Mouse (Mus musculus): Measurements from ENCODE around the gene Fgfr1op.
A peak's percentile ranks its signal among the peaks of the same experiment; 100 is the strongest.

Fgfr1op gene

GRCm38 (mm10) chr17:8228622-8229021, 63.3 kb downstream of the Fgfr1op start:
- peak; percentile 46 for DNase-seq (ENCODE audit: low spot score)

- DNase-seq (ENCODE audit: low spot score): no peak
Measured at GRCm38 (mm10) chr17:8229607-8230006, 64.3 kb downstream of the Fgfr1op start.

DNA sequence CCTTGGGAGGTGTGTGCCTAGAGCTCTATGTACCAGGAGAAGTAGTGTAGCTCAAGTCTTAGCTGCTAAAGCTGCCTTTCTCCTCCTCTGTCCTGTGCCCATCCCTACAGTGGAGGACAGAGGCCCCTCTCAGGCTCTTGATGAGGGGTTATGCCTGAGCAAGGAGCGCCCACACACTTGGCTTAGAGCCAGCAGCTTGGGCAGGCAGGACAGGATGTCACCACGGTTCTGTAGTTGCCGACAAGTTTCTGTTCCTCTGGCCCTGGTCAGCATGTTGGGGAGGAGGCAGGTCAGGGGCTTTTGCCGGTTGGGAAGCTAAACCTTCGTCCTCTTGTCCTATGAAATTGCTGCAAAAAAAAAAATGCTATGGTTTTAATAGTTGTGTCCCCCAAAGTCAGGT, 66.8 kb downstream of the Fgfr1op start:
- DNase-seq (ENCODE audit: low spot score): no peak

- DNase-seq (ENCODE audit: low spot score): no peak
Measured at GRCm38 (mm10) chr17:8233618-8234214, 68.4 kb downstream of the Fgfr1op start.

- DNase-seq (ENCODE audit: low spot score): no peak
Measured at GRCm38 (mm10) chr17:8234537-8234936, 69.2 kb downstream of the Fgfr1op start.

- no peak for DNase-seq (ENCODE audit: low spot score)
Measured at GRCm38 (mm10) chr17:8235743-8236142, 70.4 kb downstream of the Fgfr1op start, which contains the start of gene Ccr6. TSS of gene Ccr6 (plus strand) at chr17:8236043.

GRCm38 (mm10) chr17:8238012-8238710, 72.9 kb downstream of the Fgfr1op start:
- no peak for DNase-seq (ENCODE audit: low spot score)

DNA sequence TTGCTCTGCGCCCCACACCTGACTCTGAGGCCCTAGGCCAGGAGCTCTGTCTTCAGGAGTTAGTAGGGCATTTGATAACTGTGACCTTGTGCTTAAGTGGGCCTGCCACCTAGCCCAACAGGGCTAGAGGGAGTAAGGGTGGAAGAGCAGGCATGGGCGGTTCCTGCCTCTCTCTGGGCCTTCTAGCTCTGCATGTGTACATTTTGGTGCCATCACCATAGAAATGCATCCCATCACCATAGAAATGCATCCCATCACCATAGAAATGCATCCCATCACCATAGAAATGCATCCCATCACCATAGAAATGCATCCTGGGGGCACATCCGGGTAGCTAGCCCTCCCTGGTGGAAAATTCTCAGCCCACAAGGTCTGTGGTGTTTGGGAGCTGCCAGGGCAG, 74.3 kb downstream of the Fgfr1op start:
- DNase-seq (ENCODE audit: low spot score): no peak

DNA sequence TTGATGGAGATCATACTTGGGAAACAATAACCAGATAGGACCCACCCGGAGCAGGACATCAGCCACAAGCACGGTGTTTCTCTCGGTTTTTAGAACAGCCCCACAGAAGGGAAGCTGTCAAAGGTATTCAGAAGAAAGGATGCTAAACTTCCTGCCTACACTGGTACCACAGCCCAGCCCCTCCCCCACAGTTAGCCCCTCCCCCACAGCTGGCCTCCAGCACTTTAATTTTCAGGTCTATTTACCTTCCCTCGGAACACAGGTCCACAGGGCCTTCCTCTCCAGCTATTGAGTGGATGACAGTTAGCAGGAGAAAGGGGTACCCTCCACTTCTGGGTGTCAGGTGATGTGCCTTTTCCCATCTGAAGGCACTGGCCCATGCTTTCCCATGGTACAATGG, 75.2 kb downstream of the Fgfr1op start:
- no peak for DNase-seq (ENCODE audit: low spot score)

DNA sequence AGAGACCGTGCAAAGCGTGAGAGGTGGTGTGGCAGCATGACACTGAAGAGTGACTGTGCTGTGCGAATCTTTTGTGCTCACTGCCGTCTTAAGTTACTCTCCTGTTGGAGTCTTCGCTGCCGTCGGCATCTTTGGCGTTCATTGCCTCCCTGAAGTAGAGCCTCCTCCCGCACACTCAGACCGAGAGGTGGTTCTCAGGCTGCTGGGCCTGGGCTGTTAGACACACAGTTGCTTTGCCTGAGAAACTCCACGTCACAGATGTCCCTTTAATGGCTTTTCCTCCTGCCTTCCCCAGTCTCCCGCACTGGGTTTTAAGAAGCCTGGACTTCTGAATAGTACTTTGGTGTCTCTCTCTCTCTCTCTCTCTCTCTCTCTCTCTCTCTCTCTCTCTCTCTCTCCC, 76.3 kb downstream of the Fgfr1op start:
- DNase-seq (ENCODE audit: low spot score): no peak

- DNase-seq (ENCODE audit: low spot score): no peak
Measured at GRCm38 (mm10) chr17:8242186-8242585, 76.9 kb downstream of the Fgfr1op start.

DNA sequence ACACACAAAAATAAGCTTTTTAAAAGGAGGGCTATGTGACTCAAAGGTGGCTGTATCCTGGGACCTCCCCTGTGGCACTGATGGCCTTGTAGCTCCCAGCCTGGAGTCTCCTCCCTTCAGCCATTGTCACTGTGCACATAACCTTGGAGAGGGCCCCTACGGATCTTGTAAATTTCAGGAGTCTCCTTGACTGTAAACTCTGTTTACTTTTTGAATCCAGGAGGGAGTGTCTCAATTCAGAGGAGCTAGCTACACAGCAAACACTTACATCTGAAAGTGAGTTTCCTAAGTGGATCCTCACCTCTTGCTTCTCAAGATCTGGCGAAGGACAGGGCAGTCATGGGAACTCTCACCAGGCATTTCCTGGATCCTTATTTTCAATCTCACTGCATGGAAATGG, 78.8 kb downstream of the Fgfr1op start:
- DNase-seq (ENCODE audit: low spot score): no peak

DNA sequence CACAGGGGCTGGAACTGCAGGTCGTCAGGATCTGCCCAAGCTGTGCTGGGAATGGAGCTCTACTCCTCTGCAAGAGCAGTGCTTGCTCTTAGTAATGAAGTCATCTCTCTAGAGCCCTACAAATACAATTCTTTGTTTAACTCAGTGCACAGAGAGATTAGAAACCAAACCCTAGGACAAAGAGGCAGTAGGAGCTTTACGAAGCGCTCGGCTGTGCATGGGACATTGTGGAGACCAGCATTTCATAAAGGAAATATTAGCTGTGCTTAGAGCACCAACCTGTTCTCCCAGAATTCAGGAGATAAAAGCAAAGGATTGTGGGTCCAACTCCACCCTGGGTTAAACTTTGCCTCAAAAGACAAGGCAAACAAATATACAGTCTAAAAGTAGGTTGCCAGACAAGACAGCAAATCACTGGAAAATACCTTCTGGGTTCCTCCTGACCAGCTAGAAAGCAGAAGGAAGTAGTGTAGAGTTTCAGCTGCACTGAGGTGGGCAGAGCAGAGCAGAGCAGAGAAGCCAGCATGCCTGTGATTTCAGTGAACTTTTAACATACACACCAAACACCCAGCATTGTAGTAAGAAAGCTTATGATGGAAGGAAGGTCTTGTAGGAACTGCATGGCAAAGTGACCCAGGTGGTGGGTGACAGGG, 80.9 kb downstream of the Fgfr1op start:
- DNase-seq (ENCODE audit: low spot score): no peak
